Mouse (Mus musculus): ENCODE results near the gene Wdr38. TPM values are rescaled to one million over a fixed set of nuclear protein-coding genes. Genes with fewer than 3 reads are reported as not detected.

Gene Wdr38
- polyA plus RNA-seq, 1 experiment from 2014 or later = 1.9 TPM

DNA sequence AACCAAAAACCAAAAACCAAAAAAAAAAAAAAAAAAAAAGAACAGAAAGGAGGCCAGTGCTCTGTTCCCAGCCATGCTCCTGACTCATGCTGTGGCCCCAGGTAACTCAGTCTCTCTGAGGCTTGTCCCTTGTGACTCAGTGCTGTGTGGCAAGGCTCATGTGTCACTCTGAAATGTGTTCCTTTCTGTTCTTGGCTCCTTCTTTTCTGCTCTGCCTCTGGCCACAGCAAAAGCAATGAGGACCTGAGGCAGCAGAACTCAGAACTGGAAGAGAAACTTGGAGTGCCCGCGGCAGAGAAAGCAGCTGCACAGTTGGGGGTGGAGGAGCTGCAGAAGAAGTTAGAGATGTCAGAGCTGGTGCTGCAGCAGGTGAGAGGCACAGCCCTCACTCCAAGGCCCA is 23.1 kb upstream of the Wdr38 start:
- Histone ChIP-seq H3K4me3 (no peak overlapping the region), H3K4me1 (no peaks in the 10 kb centered on the region), H3K4me2 (replicated peaks) (no peak overlapping the region), H3K9ac (no peak overlapping the region), H3K9me3 (no peaks in the 10 kb centered on the region), H3K36me3 (no peaks in the 10 kb centered on the region), H3K27ac (no peak overlapping the region), H3K27me3 (no peaks in the 10 kb centered on the region)
- no peak for ATAC-seq (ENCODE audit: insufficient number of reproducible peaks, insufficient read depth, low FRiP score, low TSS enrichment)
- WGBS = 53% methylated on average over 2 of the region's 2 CpGs

DNA sequence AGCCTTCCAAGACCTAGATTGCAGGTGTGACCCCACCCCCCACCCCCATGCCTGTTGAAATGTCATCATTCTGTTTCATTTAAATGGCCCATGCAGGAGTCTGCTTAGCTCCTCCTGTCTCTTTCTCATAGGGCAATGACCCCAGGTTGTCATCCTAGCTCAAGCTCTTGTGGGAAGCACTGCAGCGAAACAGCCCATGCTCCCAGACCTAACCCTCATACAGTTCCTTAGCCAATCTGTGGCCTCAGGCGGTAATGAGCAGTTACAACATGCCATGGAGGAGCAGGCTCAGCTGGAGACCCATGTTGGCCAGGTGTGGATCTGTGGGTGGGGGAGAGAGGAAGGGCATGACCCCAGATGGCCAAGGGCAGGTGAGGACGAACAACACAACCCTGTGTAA is 22.1 kb upstream of the Wdr38 start:
- no peak for ATAC-seq (ENCODE audit: insufficient number of reproducible peaks, insufficient read depth, low FRiP score, low TSS enrichment)
- Histone ChIP-seq H3K27me3 (no peaks in the 10 kb centered on the region), H3K4me1 (no peaks in the 10 kb centered on the region), H3K4me2 (replicated peaks) (no peak overlapping the region), H3K4me3 (no peak overlapping the region), H3K27ac (no peak overlapping the region), H3K9me3 (no peaks in the 10 kb centered on the region), H3K36me3 (no peaks in the 10 kb centered on the region), H3K9ac (no peak overlapping the region)
- 77% methylated on average over 3 of the region's 3 CpGs for WGBS

DNA sequence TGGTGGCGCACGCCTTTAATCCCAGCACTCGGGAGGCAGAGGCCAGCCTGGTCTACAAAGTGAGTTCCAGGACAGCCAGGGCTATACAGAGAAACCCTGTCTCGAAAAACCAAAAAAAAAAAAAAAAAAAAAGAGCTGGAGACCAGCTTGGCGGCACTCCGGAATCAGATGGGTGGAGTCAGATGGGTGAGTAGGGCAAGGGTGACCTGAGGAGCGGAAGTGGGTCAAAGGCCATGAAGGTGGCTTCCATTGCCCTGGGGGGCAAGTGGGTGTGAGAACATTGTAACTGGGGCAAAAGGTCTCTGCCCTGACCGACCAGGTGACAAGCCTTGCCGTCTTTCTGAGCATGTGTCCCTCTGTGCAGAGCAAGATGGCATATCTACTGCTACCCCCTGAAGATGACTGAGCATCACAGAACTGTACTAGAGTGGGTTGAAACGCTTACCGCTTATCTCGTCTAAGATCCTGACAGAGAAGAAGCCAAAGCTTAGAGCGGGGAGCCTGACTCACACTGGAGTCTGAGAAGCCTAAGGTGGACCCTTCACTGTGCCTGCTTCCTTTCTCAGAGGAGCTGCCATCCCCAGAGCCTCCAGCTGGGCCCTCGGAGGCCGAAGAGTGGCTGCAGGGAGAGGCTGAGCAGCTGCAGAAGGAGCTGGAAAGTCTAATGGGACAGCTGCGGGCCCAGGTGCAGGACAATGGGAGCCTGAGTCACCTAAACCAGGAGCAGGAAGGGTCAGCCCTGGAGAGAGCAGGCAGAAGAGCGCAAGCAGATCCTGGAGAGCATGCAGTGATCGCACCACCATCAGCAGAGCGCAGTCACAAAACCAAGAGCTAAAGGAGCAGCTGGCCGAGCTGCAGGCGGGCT is 21.1 kb upstream of the Wdr38 start:
- H3K4me3 ChIP-seq = no peak overlapping the region
- no peaks in the 10 kb centered on the region for H3K9me3 ChIP-seq
- ATAC-seq (ENCODE audit: insufficient number of reproducible peaks, insufficient read depth, low FRiP score, low TSS enrichment) = no peak
- H3K27me3 ChIP-seq = no peaks in the 10 kb centered on the region
- WGBS = 77% methylated on average over 21 of the region's 21 CpGs
- H3K27ac ChIP-seq = no peak overlapping the region
- H3K9ac ChIP-seq = no peak overlapping the region
- H3K4me1 ChIP-seq = no peaks in the 10 kb centered on the region
- H3K36me3 ChIP-seq = no peaks in the 10 kb centered on the region
- H3K4me2 ChIP-seq (replicated peaks) = no peak overlapping the region

DNA sequence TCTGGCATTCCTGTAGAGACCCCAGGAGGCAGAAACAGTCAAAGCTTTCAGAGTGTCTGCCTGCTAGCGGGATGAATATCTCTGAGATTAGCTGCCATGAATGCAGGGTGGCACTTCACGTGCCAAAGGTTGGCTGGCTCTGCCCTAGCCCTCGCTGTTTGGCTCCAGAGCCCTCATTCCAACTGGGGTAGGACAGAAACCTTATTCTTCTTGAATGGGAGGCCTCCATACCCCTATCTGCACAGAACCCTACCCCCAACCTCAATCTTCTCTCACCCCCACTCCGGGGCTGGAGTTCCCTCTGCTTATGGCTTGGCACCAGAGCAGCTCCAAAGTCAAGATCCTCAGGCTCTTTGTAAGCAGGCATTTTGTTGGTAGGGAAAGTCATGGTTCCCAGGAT is 19.4 kb upstream of the Wdr38 start:
- Histone ChIP-seq H3K4me2 (replicated peaks) (no peak overlapping the region), H3K9me3 (no peaks in the 10 kb centered on the region), H3K4me3 (no peak overlapping the region), H3K4me1 (no peaks in the 10 kb centered on the region), H3K27ac (no peak overlapping the region), H3K9ac (no peak overlapping the region), H3K36me3 (no peaks in the 10 kb centered on the region), H3K27me3 (no peaks in the 10 kb centered on the region)
- ATAC-seq (ENCODE audit: insufficient number of reproducible peaks, insufficient read depth, low FRiP score, low TSS enrichment) = no peak
- 53% methylated on average over 4 of the region's 4 CpGs for WGBS

DNA sequence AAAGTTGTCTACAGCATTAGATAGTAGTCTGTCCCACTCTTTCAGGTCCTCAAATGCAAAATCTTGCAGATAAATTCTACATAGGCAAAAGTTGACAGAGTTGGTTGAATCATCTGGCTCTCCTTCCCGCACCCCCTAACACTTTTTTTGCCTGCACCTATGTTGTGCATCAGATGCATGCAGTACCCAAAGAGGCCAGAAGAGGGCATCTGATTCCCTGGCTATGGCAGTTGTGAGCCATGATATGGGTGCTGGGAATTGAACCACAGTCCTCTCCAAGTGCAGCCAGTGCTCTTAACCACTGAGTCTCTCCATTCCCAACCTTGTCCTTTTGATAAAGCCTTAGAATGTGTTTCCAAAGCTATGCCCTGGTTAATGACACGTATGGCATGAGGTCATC is 13.8 kb upstream of the Wdr38 start:
- no peak overlapping the region for H3K9ac ChIP-seq
- no peaks in the 10 kb centered on the region for H3K4me1 ChIP-seq
- no peaks in the 10 kb centered on the region for H3K36me3 ChIP-seq
- no peaks in the 10 kb centered on the region for H3K27me3 ChIP-seq
- H3K4me2 ChIP-seq (replicated peaks) = no peak overlapping the region
- no peaks in the 10 kb centered on the region for H3K9me3 ChIP-seq
- no peak overlapping the region for H3K4me3 ChIP-seq
- ATAC-seq (ENCODE audit: insufficient number of reproducible peaks, insufficient read depth, low FRiP score, low TSS enrichment) = no peak
- no peak overlapping the region for H3K27ac ChIP-seq
- 92% methylated on average over 2 of the region's 2 CpGs for WGBS

DNA sequence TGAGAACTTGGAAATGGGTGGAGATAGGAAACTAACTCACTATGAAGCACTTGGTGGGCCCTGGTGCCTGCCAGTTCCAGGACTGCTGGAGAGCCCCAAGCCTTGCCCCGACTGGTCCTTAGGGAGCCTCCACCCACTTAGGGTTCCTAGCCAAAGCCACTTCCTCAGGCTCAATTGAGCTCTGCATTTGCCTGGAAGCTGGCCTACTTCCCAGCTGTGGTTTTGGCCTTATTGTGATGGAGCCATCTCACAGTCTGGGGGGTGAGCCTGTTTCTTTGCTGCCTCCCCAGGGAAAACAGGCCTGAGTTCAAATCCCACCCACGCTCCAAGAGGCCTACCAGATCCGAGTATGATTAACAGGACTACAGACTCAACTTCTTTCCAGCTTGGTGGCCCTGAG is 10.7 kb upstream of the Wdr38 start:
- 91% methylated on average over 3 of the region's 3 CpGs for WGBS
- H3K36me3 ChIP-seq = no peaks in the 10 kb centered on the region
- H3K4me2 ChIP-seq (replicated peaks) = no peak overlapping the region
- no peaks in the 10 kb centered on the region for H3K4me1 ChIP-seq
- H3K27me3 ChIP-seq = no peaks in the 10 kb centered on the region
- no peaks in the 10 kb centered on the region for H3K9me3 ChIP-seq
- no peak overlapping the region for H3K9ac ChIP-seq
- ATAC-seq (ENCODE audit: insufficient number of reproducible peaks, insufficient read depth, low FRiP score, low TSS enrichment) = no peak
- no peak overlapping the region for H3K4me3 ChIP-seq
- no peak overlapping the region for H3K27ac ChIP-seq

DNA sequence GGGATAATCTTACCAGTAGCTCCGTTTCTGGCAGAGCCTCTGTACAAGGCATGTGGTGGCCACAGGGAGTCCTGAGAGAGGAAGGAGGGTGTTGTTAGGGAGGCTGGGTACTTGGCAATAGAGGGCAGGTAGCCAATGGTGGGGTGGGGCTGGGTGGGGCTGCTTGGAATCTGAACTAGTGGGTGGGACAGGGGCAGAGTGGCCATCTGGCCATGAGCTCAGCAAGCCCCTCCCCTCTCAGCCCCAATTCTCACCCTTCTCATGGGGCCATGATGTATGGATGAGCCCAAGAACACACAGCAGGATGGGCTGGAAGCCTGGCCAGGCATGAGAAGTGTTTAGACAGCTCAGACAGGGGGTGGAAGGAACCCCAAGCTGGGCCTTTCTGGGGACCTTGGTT is 9.9 kb upstream of the Wdr38 start:
- H3K4me1 ChIP-seq = no peaks in the 10 kb centered on the region
- no peak for ATAC-seq (ENCODE audit: insufficient number of reproducible peaks, insufficient read depth, low FRiP score, low TSS enrichment)
- H3K4me3 ChIP-seq = no peak overlapping the region
- H3K27me3 ChIP-seq = no peaks in the 10 kb centered on the region
- H3K36me3 ChIP-seq = no peaks in the 10 kb centered on the region
- no peak overlapping the region for H3K9ac ChIP-seq
- H3K9me3 ChIP-seq = no peaks in the 10 kb centered on the region
- no peak overlapping the region for H3K27ac ChIP-seq
- WGBS = 38% methylated on average over 1 of the region's 1 CpGs
- H3K4me2 ChIP-seq (replicated peaks) = no peak overlapping the region

DNA sequence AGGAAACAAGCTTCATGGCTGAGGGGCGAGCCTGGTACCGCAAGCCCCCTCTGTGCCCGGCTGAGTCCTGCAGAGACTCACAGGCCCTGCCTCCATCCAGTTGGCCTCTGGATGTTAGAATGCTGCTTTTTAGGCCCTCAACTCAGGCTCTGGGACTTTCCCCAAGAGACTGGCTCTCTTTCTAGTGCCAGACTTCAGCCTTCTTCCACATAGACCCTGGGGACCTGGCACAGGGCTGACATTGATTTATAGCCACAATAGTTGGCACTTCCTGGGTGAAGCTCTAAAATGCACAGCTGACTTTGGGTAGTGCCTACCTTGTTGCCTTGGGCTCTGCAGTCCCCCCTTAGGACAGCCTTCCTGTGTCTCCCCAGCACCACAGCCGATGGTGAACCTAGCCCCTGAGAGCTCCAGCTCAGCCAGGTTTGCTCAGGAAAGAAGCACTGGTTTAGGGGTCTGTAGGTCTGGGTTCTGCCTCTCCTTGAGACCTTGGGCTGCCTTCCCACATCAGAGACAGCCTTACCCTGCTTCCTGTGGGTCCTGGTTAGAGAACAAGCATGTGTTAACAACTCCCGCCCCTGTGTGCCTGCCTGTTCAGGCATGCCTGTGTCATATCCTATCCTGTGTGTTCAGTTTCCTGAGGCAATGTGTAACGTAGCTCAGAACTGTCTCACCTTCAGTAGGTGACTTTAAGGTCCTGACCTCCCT is 9.3 kb upstream of the Wdr38 start:
- no peaks in the 10 kb centered on the region for H3K9me3 ChIP-seq
- no peaks in the 10 kb centered on the region for H3K36me3 ChIP-seq
- WGBS = 70% methylated on average over 6 of the region's 6 CpGs
- H3K4me3 ChIP-seq = no peak overlapping the region
- no peaks in the 10 kb centered on the region for H3K27me3 ChIP-seq
- 0 out of 2 replicates have a peak, but pooled peaks cover 3% of the 10 kb centered on the region for H3K4me1 ChIP-seq
- ATAC-seq (ENCODE audit: insufficient number of reproducible peaks, insufficient read depth, low FRiP score, low TSS enrichment) = no peak
- H3K9ac ChIP-seq = no peak overlapping the region
- H3K27ac ChIP-seq = no peak overlapping the region
- H3K4me2 ChIP-seq (replicated peaks) = no peak overlapping the region

DNA sequence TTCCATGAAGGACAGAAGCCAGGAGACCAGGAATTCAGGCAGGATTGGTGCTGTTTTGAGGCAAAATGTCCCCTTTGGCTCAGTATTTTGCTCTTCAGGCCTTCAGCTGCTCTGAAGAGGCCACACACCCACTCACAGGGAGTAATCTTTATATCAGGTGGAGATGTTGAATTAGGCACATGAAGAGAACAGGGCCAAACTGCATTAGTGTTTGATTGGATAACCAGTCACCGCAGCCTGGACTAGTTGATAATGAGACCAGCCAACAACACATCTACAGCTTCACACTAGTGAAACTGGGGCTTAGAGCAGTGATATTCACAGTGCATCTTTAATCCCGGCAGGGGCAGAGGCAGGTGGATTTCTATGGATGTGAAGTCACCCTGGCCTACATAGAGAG is 8.3 kb upstream of the Wdr38 start:
- H3K27ac ChIP-seq = no peak overlapping the region
- no peak overlapping the region for H3K4me3 ChIP-seq
- WGBS = 95% methylated on average over 2 of the region's 2 CpGs
- no peaks in the 10 kb centered on the region for H3K27me3 ChIP-seq
- no peak overlapping the region for H3K9ac ChIP-seq
- H3K36me3 ChIP-seq = no peaks in the 10 kb centered on the region
- no peaks in the 10 kb centered on the region for H3K9me3 ChIP-seq
- H3K4me2 ChIP-seq (replicated peaks) = no peak overlapping the region
- ATAC-seq (ENCODE audit: insufficient number of reproducible peaks, insufficient read depth, low FRiP score, low TSS enrichment) = no peak
- 0 out of 2 replicates have a peak, but pooled peaks cover 3% of the 10 kb centered on the region for H3K4me1 ChIP-seq

DNA sequence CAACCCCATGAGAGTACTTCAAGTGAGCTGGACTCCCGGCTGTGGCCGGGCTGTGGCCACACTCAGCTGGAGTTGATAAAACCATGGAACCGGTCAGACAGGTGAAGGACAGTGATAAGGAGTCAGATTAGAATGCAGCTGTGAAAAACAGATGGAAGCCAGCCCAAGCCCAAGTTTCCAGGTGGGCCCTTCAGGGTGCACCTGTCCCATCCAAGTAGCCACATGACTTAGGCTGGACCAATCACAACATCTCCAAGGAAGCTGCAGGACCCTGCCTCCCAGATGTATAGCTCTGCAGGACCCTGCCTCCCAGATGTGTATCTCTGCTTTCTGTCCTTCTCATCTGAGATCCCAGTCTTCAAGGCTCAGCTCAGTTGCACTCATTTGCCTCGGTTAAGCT is 5.3 kb upstream of the Wdr38 start:
- H3K36me3 ChIP-seq = no peaks in the 10 kb centered on the region
- no peak overlapping the region for H3K4me3 ChIP-seq
- H3K4me1 ChIP-seq = 0 out of 2 replicates have a peak, but pooled peaks cover 3% of the 10 kb centered on the region
- H3K9me3 ChIP-seq = no peaks in the 10 kb centered on the region
- H3K27me3 ChIP-seq = no peaks in the 10 kb centered on the region
- 69% methylated on average over 4 of the region's 4 CpGs for WGBS
- no peak overlapping the region for H3K9ac ChIP-seq
- no peak overlapping the region for H3K4me2 ChIP-seq (replicated peaks)
- no peak overlapping the region for H3K27ac ChIP-seq
- no peak for ATAC-seq (ENCODE audit: insufficient number of reproducible peaks, insufficient read depth, low FRiP score, low TSS enrichment)

DNA sequence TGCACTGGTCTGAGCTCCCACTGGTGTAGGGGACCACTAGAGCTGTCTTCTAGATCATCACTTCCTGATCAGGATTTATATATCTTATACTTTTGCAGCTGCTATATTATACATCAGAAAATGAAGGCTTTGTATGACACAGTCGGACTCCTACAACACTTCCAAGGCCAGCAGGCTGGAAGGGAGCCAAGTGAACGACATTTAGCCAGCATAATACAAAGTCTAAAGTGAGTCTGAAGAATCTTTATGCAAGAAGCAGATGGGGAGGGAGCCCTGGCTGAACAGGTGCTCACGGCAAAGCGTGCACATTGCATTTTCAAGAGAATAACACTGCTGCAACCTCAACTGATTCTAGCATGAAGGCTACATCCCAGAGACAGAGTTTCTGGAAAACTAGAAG is 4.8 kb upstream of the Wdr38 start:
- Histone ChIP-seq H3K4me1 (0 out of 2 replicates have a peak, but pooled peaks cover 5% of the 10 kb centered on the region), H3K36me3 (no peaks in the 10 kb centered on the region), H3K9me3 (no peaks in the 10 kb centered on the region), H3K4me2 (replicated peaks) (no peak overlapping the region), H3K27ac (no peak overlapping the region), H3K9ac (no peak overlapping the region), H3K27me3 (no peaks in the 10 kb centered on the region), H3K4me3 (no peak overlapping the region)
- 61% methylated on average over 4 of the region's 4 CpGs for WGBS
- no peak for ATAC-seq (ENCODE audit: insufficient number of reproducible peaks, insufficient read depth, low FRiP score, low TSS enrichment)

DNA sequence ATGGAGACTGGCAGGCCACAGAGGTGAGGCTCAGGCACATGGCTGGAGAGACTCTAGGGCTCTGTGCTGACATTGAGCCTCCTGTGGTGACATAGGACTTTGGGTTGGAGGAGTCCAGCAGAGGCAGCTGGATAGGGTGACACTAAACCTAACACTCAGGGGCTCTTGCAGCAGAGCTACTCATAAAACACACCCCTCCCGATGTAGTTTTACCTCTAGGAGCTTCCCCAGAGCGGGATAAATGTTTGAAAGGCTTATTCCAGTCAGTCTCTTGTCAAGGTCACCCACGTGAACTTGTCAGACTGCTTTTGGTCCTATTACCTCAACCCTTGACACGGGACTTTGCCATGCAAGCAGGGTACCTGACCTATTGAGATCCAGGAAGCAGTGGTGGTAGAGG is 2.1 kb downstream of the Wdr38 start:
- Histone ChIP-seq H3K36me3 (peaks cover 42% of the 10 kb centered on the region), H3K9ac (no peak overlapping the region), H3K4me2 (replicated peaks) (no peak overlapping the region), H3K4me3 (no peak overlapping the region), H3K9me3 (no peaks in the 10 kb centered on the region), H3K4me1 (peaks cover 28% of the 10 kb centered on the region), H3K27me3 (no peaks in the 10 kb centered on the region), H3K27ac (no peak overlapping the region)
- WGBS = 54% methylated on average over 4 of the region's 4 CpGs
- ATAC-seq (ENCODE audit: insufficient number of reproducible peaks, insufficient read depth, low FRiP score, low TSS enrichment) = 0 out of 2 replicates have a peak, but pooled peaks have one; percentile 7
